Mouse (Mus musculus) heart, embryonic 15.5 days (tissue): ENCODE results near the gene Pfdn2. TPM values are rescaled to one million over a fixed set of nuclear protein-coding genes. Genes with fewer than 3 reads are reported as not detected.

Experiments used
- ATAC-seq: fragments of 200-750 bp; cut with Nextera tagmentation; replicated peaks from 2 replicates; pipeline ENCODE4 v1.8.0; 2017; ENCODE audit warnings: low read depth, moderate TSS enrichment; ENCODE audit not compliant: insufficient number of reproducible peaks, insufficient read depth, low FRiP score
- H3K27ac ChIP-seq: fragments of 300-500 bp; sonication (generic); 2 replicates; pipeline ENCODE4 v1.5.1; 2015; ENCODE audit warnings: mild to moderate bottlenecking, inconsistent platforms
- H3K27me3 ChIP-seq: fragments of 300-500 bp; sonication (generic); 2 replicates; pipeline ENCODE4 v1.6.1; 2015; ENCODE audit warnings: inconsistent platforms
- H3K36me3 ChIP-seq: fragments of 300-500 bp; sonication (generic); 2 replicates; pipeline ENCODE4 v1.6.1; 2015; ENCODE audit warnings: mild to moderate bottlenecking, inconsistent platforms
- H3K4me1 ChIP-seq: fragments of 300-500 bp; sonication (generic); replicated peaks from 2 replicates; pipeline ENCODE4 v1.6.1; 2015; ENCODE audit warnings: inconsistent platforms
- H3K4me2 ChIP-seq: fragments of 300-500 bp; sonication (generic); 2 replicates; pipeline ENCODE4 v1.6.1; 2015; ENCODE audit warnings: inconsistent platforms, mild to moderate bottlenecking, moderate library complexity
- H3K4me3 ChIP-seq: fragments of 300-500 bp; sonication (generic); 2 replicates; pipeline ENCODE4 v1.5.1; 2015; ENCODE audit warnings: mild to moderate bottlenecking, inconsistent platforms
- H3K9ac ChIP-seq: fragments of 300-500 bp; sonication (generic); 2 replicates; pipeline ENCODE4 v1.6.1; 2015; ENCODE audit warnings: mild to moderate bottlenecking, inconsistent platforms
- H3K9me3 ChIP-seq: fragments of 300-500 bp; sonication (generic); replicated peaks from 2 replicates; pipeline ENCODE4 v1.6.1; 2016; ENCODE audit warnings: inconsistent platforms
- whole genome bisulfite sequencing: fragments of 180-500 bp; shearing (Covaris S2); methylation state at CpG from one replicate; pipeline ENCODE4 v1.1.7; 2015; ENCODE audit warnings: mixed read lengths; 5-methylcytosine and 5-hydroxymethylcytosine counted together
- polyA plus RNA-seq: library from polyadenylated mRNA; unstranded; fragments of >200 nt; fragmentation: Nextera tagmentation; extraction: Ambion mirVana; gene quantifications from 2 replicates; pipeline ENCODE4 v1.2.1, GENCODE M21; 2015

The Pfdn2 gene
- polyA plus RNA-seq, 1 experiment from 2014 or later = 91.0 TPM

GRCm38 (mm10) chr1:171379935-171380599, 34.6 kb downstream of the Pfdn2 start:
- WGBS = 5% methylated on average over 31 of the region's 31 CpGs
- peak overlapping the region; percentile 30 for H3K4me3 ChIP-seq
- no peaks in the 10 kb centered on the region for H3K36me3 ChIP-seq
- peaks cover 11% of the 10 kb centered on the region; the same call in 1 of the 2 replicates for H3K4me1 ChIP-seq
- H3K9me3 ChIP-seq = no peaks in the 10 kb centered on the region
- H3K27ac ChIP-seq = no peak overlapping the region
- no peak overlapping the region for H3K9ac ChIP-seq
- peak overlapping the region; percentile 58 for H3K4me2 ChIP-seq
- peaks cover 18% of the 10 kb centered on the region for H3K27me3 ChIP-seq
- peak; percentile 53; the same call in 1 of the 2 replicates for ATAC-seq

DNA sequence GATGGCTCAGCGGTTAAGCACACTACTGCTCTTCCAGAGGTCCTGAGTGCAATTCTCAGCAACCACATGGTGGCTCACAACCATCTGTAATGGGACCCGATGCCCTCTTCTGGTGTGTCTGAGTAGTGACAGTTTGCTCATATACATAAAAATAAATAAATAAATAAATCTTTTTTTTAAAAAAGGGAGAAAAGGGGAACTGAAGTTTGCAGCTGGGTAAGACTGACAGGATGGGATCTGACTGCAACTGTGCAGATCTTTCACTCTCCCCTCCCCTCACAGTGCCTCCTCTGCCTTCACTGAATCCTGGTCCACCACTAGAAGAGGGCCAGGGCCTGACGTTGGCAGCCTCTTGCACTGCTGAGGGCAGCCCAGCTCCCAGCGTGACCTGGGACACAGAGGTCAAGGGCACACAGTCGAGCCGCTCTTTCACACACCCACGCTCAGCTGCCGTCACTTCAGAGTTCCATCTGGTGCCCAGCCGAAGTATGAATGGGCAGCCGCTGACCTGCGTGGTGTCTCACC, 36.7 kb downstream of the Pfdn2 start:
- H3K27ac ChIP-seq = no peak overlapping the region
- ATAC-seq = no peak
- peaks cover 8% of the 10 kb centered on the region; the same call in 1 of the 2 replicates for H3K4me1 ChIP-seq
- no peak overlapping the region for H3K4me2 ChIP-seq
- no peak overlapping the region for H3K4me3 ChIP-seq
- no peak overlapping the region for H3K9ac ChIP-seq
- peaks cover 18% of the 10 kb centered on the region for H3K27me3 ChIP-seq
- 79% methylated on average over 11 of the region's 11 CpGs for WGBS
- no peaks in the 10 kb centered on the region for H3K9me3 ChIP-seq
- no peaks in the 10 kb centered on the region for H3K36me3 ChIP-seq

GRCm38 (mm10) chr1:171384361-171384760, 38.9 kb downstream of the Pfdn2 start:
- Histone ChIP-seq H3K4me1 (peaks cover 9% of the 10 kb centered on the region; the same call in 1 of the 2 replicates), H3K9ac (no peak overlapping the region), H3K27me3 (peaks cover 14% of the 10 kb centered on the region), H3K4me2 (no peak overlapping the region), H3K9me3 (no peaks in the 10 kb centered on the region), H3K36me3 (no peaks in the 10 kb centered on the region), H3K27ac (no peak overlapping the region), H3K4me3 (no peak overlapping the region)
- 54% methylated on average over 9 of the region's 9 CpGs for WGBS
- no peak for ATAC-seq

GRCm38 (mm10) chr1:171385171-171385570, 39.7 kb downstream of the Pfdn2 start:
- no peak overlapping the region for H3K27ac ChIP-seq
- no peak overlapping the region for H3K9ac ChIP-seq
- peaks cover 13% of the 10 kb centered on the region; the same call in 1 of the 2 replicates for H3K27me3 ChIP-seq
- H3K4me3 ChIP-seq = no peak overlapping the region
- no peaks in the 10 kb centered on the region for H3K9me3 ChIP-seq
- peaks cover 3% of the 10 kb centered on the region; the same call in 1 of the 2 replicates for H3K4me1 ChIP-seq
- H3K36me3 ChIP-seq = no peaks in the 10 kb centered on the region
- 66% methylated on average over 9 of the region's 9 CpGs for WGBS
- no peak overlapping the region for H3K4me2 ChIP-seq
- no peak for ATAC-seq

DNA sequence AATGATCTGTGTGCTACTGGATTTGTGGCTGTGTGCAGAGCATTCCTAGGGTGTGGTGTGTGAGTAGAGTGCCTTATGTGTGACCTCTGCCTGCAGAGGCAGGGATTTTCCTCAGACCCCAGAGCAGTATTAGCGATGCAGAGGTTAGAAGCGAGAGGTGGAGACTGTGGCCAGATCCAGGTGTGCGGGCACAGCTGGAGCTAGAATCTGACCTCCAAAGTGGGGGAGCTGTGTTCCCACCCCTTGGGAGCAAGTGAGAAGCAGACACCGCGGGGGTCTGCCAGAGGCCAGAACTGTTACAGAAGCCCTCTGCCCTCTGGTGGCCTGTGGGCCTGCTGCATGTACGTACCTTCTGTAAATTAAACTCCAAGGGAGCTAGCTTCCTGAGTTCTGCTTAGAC, 41.6 kb downstream of the Pfdn2 start:
- 19% methylated on average over 6 of the region's 6 CpGs for WGBS
- H3K9me3 ChIP-seq = no peaks in the 10 kb centered on the region
- H3K9ac ChIP-seq = no peak overlapping the region
- H3K4me1 ChIP-seq = peaks cover 3% of the 10 kb centered on the region; the same call in 1 of the 2 replicates
- H3K36me3 ChIP-seq = no peaks in the 10 kb centered on the region
- H3K4me2 ChIP-seq = peak overlapping the region; percentile 54
- H3K27me3 ChIP-seq = no peaks in the 10 kb centered on the region
- no peak overlapping the region for H3K27ac ChIP-seq
- H3K4me3 ChIP-seq = peak overlapping the region; percentile 22; the same call in 1 of the 2 replicates
- no peak for ATAC-seq

DNA sequence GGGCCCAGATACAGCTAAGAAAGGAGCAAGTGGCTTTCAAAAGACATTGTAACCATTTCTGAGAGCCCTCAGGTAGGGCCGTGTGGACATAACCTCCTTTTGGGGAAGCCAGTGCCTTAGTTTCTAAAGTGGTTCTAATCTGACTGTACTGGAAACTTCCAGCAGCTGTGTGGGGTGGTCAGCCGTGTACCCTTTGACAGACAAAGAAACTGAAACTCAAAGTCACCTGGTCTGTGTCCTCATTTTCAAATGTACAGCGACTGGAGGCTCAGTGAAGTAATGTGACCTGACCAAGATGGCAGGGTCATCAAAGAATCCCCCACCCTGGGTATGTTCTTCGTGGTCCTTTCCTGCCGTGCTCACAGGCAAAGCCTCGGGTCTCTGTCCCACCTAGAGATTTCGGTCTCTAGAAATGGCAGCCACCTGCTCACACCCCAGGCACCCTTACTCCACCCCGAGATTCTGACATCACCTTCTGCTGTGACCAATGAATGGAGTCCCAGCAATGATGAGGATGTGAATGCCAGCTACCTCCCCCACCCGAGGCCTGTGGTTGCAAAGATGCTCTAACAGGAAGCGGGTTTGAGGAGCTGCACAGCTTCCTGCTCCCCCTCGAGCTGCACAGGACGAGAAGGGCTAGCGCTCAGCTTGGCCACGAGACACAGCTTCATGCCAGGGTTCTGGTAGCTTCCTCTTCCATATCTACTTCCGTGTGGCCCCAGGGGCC, 43.1 kb downstream of the Pfdn2 start, which contains the start of gene Arhgap30:
Gene Arhgap30 (plus strand): TSS at position 579 of the 727 bp plus-strand sequence.
- Histone ChIP-seq H3K27ac (no peak within 1 kb of the TSS), H3K4me2 (peak within 1 kb of the TSS; percentile 10; the same call in 1 of the 2 replicates), H3K36me3 (no peaks in the 10 kb centered on the region), H3K27me3 (no peaks in the 10 kb centered on the region), H3K4me1 (peaks cover 3% of the 10 kb centered on the region; the same call in 1 of the 2 replicates), H3K9me3 (no peaks in the 10 kb centered on the region), H3K4me3 (peak within 1 kb of the TSS; percentile 33), H3K9ac (no peak within 1 kb of the TSS; the same call in 1 of the 2 replicates)
- no peak; the same call in 1 of the 2 replicates for ATAC-seq
- 65% methylated on average over 15 of the region's 15 CpGs for WGBS

DNA sequence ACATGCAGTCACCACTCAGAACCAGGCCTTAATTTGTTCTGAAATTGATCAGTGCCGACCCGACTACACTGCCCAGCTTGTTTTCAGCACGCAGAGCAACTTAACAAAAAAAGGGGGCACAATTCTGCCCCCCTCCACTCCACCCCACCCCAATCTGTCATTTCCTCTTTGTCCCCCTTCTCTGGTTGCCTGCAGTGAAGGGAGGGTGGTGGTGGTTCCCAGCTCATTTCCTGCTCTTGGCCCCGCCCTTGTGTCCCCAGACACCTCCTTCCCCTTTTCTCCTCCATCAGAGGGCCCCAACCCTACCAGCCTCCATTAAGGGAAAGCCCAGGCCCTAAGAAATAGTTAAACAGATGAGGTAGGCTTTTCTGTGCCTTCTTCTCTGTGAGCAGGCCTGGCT, 44.6 kb downstream of the Pfdn2 start:
- Histone ChIP-seq H3K27ac (no peak overlapping the region), H3K27me3 (no peaks in the 10 kb centered on the region), H3K4me2 (no peak overlapping the region; the same call in 1 of the 2 replicates), H3K4me1 (peaks cover 3% of the 10 kb centered on the region; the same call in 1 of the 2 replicates), H3K36me3 (no peaks in the 10 kb centered on the region), H3K9me3 (no peaks in the 10 kb centered on the region), H3K4me3 (peak overlapping the region; percentile 33; the same call in 1 of the 2 replicates), H3K9ac (no peak overlapping the region)
- 74% methylated on average over 4 of the region's 4 CpGs for WGBS
- ATAC-seq = no peak

GRCm38 (mm10) chr1:171401821-171402220, 56.4 kb downstream of the Pfdn2 start:
- H3K36me3 ChIP-seq = no peaks in the 10 kb centered on the region
- no peak overlapping the region for H3K4me2 ChIP-seq
- H3K9me3 ChIP-seq = no peaks in the 10 kb centered on the region
- 74% methylated on average over 4 of the region's 4 CpGs for WGBS
- H3K27ac ChIP-seq = no peak overlapping the region
- no peak overlapping the region for H3K4me3 ChIP-seq
- no peak overlapping the region for H3K9ac ChIP-seq
- no peaks in the 10 kb centered on the region for H3K27me3 ChIP-seq
- no peaks in the 10 kb centered on the region for H3K4me1 ChIP-seq
- ATAC-seq = no peak

DNA sequence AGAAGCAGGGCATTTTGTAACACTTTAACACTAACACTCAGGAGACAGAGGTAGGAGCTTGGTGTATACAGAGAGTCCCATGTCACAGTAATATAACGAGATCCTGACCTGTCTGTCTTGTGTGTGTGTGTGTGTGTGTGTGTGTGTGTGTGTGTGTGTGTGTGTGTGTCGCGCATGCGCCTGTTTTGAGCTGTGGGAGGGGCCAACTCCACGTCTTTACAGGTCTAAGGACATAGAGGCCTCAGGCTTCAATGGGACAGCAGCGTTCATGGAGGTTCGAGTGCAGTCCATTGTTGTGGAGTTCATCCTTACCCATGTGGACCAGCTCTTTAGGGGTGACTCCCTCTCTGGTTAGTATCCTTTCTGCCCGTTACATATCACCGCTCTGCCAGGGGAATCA, 57.5 kb downstream of the Pfdn2 start:
- Histone ChIP-seq H3K9ac (no peak overlapping the region), H3K27me3 (0 out of 2 replicates have a peak, but pooled peaks cover 2% of the 10 kb centered on the region), H3K9me3 (no peaks in the 10 kb centered on the region), H3K4me2 (no peak overlapping the region), H3K4me1 (no peaks in the 10 kb centered on the region), H3K27ac (no peak overlapping the region), H3K4me3 (no peak overlapping the region), H3K36me3 (no peaks in the 10 kb centered on the region)
- no peak for ATAC-seq
- WGBS = 84% methylated on average over 9 of the region's 9 CpGs

DNA sequence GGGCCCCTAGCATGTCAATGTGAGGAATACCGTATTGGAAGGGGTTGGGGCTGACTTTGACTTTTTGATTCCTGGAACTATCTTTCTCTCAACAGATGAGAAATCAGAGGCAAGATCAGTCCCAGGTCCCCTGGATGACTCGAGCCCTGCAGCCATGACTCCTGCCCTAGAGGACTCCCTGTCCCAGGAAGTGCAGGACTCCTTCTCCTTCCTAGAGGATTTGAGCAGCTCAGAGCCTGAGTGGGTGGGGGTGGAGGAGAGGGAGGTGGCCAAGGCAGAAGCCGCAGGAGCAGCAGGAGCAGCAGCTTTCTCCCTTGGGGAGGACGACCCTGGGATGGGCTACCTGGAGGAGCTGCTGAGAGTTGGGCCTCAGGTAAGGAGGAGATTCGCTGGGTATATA, 61.8 kb downstream of the Pfdn2 start:
- peaks cover 9% of the 10 kb centered on the region; the same call in 1 of the 2 replicates for H3K27me3 ChIP-seq
- no peaks in the 10 kb centered on the region for H3K4me1 ChIP-seq
- H3K9ac ChIP-seq = no peak overlapping the region
- no peak overlapping the region for H3K27ac ChIP-seq
- 72% methylated on average over 5 of the region's 5 CpGs for WGBS
- no peak for ATAC-seq
- no peak overlapping the region for H3K4me2 ChIP-seq
- no peaks in the 10 kb centered on the region for H3K9me3 ChIP-seq
- no peaks in the 10 kb centered on the region for H3K36me3 ChIP-seq
- no peak overlapping the region for H3K4me3 ChIP-seq
